Mouse (Mus musculus): ENCODE measurements around the gene Npepps. TPM values are rescaled to one million over a fixed set of nuclear protein-coding genes. Genes with fewer than 3 reads are reported as not detected.
A peak's percentile ranks its signal among the peaks of the same experiment; 100 is the strongest.

The Npepps gene
- polyA plus RNA-seq, 1 experiment from 2014 or later: 43.4 TPM

DNA sequence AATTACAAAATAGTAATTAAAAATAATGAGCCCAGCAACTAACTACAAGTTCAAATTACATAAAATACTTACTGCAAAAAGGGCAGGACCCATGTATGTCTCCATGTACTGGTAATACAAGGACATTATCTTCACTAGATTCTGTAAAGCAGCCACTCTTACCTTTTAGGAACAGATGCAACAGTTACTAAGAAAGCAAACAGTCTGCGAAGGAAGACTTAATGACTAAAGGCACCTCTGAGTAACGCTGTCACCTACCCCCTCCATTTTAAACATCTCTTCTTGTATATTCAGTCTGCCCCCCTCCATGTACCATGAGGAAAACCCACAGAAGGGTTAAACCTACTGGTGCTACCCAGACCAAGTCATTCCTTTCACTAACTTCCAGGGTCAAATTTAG is 102.2 kb downstream of the Npepps start:
- H3K27ac ChIP-seq (replicated peaks): no peak overlapping the region
- no peak overlapping the region for H3K4me2 ChIP-seq (replicated peaks; ENCODE audit: low read depth)
- no peaks in the 10 kb centered on the region for H3K27me3 ChIP-seq (ENCODE audit: control insufficient read depth, insufficient read depth, low read length)
- ATAC-seq (ENCODE audit: low FRiP score, low TSS enrichment) (no peak), DNase-seq (ENCODE audit: low spot score) (no peak)
- no peaks in the 10 kb centered on the region for H3K4me1 ChIP-seq (replicated peaks; ENCODE audit: control insufficient read depth, insufficient read depth)
- no peaks in the 10 kb centered on the region for H3K9me3 ChIP-seq (ENCODE audit: control insufficient read depth, low read length)
- no peak overlapping the region for H3K4me3 ChIP-seq (ENCODE audit: low read depth, low read length)
- 90% methylated on average over 2 of the region's 2 CpGs for WGBS
- peaks cover 55% of the 10 kb centered on the region for H3K36me3 ChIP-seq (ENCODE audit: control insufficient read depth, insufficient read depth, low read length)
- H3K9ac ChIP-seq (ENCODE audit: low read length): no peak overlapping the region
- no peak for TF ChIP-seq CTCF (IDR thresholded peaks at IDR 0.05; ENCODE audit: low read depth)
- no peak for TF ChIP-seq EP300 (optimal IDR thresholded peaks at IDR 0.05)

- no peaks in the 10 kb centered on the region for H3K9me3 ChIP-seq (ENCODE audit: control insufficient read depth, low read length)
- peaks cover 47% of the 10 kb centered on the region for H3K36me3 ChIP-seq (ENCODE audit: control insufficient read depth, insufficient read depth, low read length)
- TF ChIP-seq EP300 (optimal IDR thresholded peaks at IDR 0.05) (no peak), CTCF (IDR thresholded peaks at IDR 0.05; ENCODE audit: low read depth) (peak; percentile 81)
- WGBS: 46% methylated on average over 3 of the region's 3 CpGs
- H3K27ac ChIP-seq (replicated peaks): no peak overlapping the region
- ATAC-seq (ENCODE audit: low FRiP score, low TSS enrichment): no peak
- DNase-seq (ENCODE audit: low spot score): peak; percentile 35
- no peak overlapping the region for H3K4me3 ChIP-seq (ENCODE audit: low read depth, low read length)
- no peaks in the 10 kb centered on the region for H3K27me3 ChIP-seq (ENCODE audit: control insufficient read depth, insufficient read depth, low read length)
- no peaks in the 10 kb centered on the region for H3K4me1 ChIP-seq (replicated peaks; ENCODE audit: control insufficient read depth, insufficient read depth)
- no peak overlapping the region for H3K4me2 ChIP-seq (replicated peaks; ENCODE audit: low read depth)
- H3K9ac ChIP-seq (ENCODE audit: low read length): no peak overlapping the region
These were observed 103.6 kb downstream of the Npepps start for GRCm38 (mm10) chr11:97176851-97177250.

GRCm38 (mm10) chr11:97175499-97175898 is 104.9 kb downstream of the Npepps start:
- H3K9me3 ChIP-seq (ENCODE audit: control insufficient read depth, low read length): no peaks in the 10 kb centered on the region
- H3K4me1 ChIP-seq (replicated peaks; ENCODE audit: control insufficient read depth, insufficient read depth): no peaks in the 10 kb centered on the region
- no peaks in the 10 kb centered on the region for H3K27me3 ChIP-seq (ENCODE audit: control insufficient read depth, insufficient read depth, low read length)
- H3K36me3 ChIP-seq (ENCODE audit: control insufficient read depth, insufficient read depth, low read length): peaks cover 48% of the 10 kb centered on the region
- H3K4me2 ChIP-seq (replicated peaks; ENCODE audit: low read depth): no peak overlapping the region
- no peak overlapping the region for H3K4me3 ChIP-seq (ENCODE audit: low read depth, low read length)
- no peak overlapping the region for H3K9ac ChIP-seq (ENCODE audit: low read length)
- WGBS: 91% methylated on average over 7 of the region's 7 CpGs
- ATAC-seq (ENCODE audit: low FRiP score, low TSS enrichment) (no peak), DNase-seq (ENCODE audit: low spot score) (no peak)
- no peak for TF ChIP-seq EP300 (optimal IDR thresholded peaks at IDR 0.05)
- TF ChIP-seq CTCF (IDR thresholded peaks at IDR 0.05; ENCODE audit: low read depth): no peak
- H3K27ac ChIP-seq (replicated peaks): no peak overlapping the region

- peaks cover 40% of the 10 kb centered on the region for H3K36me3 ChIP-seq (ENCODE audit: control insufficient read depth, insufficient read depth, low read length)
- H3K4me1 ChIP-seq (replicated peaks; ENCODE audit: control insufficient read depth, insufficient read depth): no peaks in the 10 kb centered on the region
- H3K9me3 ChIP-seq (ENCODE audit: control insufficient read depth, low read length): no peaks in the 10 kb centered on the region
- no peak for DNase-seq (ENCODE audit: low spot score)
- no peak overlapping the region for H3K4me3 ChIP-seq (ENCODE audit: low read depth, low read length)
- TF ChIP-seq EP300 (optimal IDR thresholded peaks at IDR 0.05) (no peak), CTCF (IDR thresholded peaks at IDR 0.05; ENCODE audit: low read depth) (no peak)
- H3K9ac ChIP-seq (ENCODE audit: low read length): no peak overlapping the region
- 66% methylated on average over 6 of the region's 6 CpGs for WGBS
- no peak overlapping the region for H3K4me2 ChIP-seq (replicated peaks; ENCODE audit: low read depth)
- H3K27me3 ChIP-seq (ENCODE audit: control insufficient read depth, insufficient read depth, low read length): no peaks in the 10 kb centered on the region
- no peak for ATAC-seq (ENCODE audit: low FRiP score, low TSS enrichment)
- no peak overlapping the region for H3K27ac ChIP-seq (replicated peaks)
These were observed 120.1 kb downstream of the Npepps start for GRCm38 (mm10) chr11:97160341-97160740.

DNA sequence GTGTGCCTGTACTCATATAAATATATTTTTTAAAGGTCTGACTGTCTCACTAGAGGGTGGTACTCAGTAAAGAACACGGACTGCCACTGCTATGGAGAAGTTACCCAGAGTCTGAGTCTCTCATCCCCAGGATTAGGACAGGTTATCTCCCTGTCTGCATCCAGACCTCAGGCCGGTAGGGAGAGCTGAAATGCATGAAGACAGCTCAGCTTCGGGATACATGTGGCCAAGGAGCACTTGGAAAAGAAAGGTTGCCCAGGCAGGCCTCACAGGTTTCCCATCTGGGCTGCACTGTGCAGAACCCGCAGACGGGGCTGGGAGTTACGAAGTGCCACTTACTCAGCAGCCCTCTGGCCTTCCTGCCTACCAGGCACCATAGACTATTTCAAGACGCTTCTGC is 123.4 kb downstream of the Npepps start:
- Histone ChIP-seq H3K9ac (ENCODE audit: low read length) (no peak overlapping the region), H3K27ac (replicated peaks) (no peak overlapping the region), H3K27me3 (ENCODE audit: control insufficient read depth, insufficient read depth, low read length) (no peaks in the 10 kb centered on the region), H3K9me3 (ENCODE audit: control insufficient read depth, low read length) (no peaks in the 10 kb centered on the region), H3K36me3 (ENCODE audit: control insufficient read depth, insufficient read depth, low read length) (peaks cover 13% of the 10 kb centered on the region), H3K4me1 (replicated peaks; ENCODE audit: control insufficient read depth, insufficient read depth) (peaks cover under 1% of the 10 kb centered on the region; the same call in 1 of the 2 replicates), H3K4me3 (ENCODE audit: low read depth, low read length) (no peak overlapping the region), H3K4me2 (replicated peaks; ENCODE audit: low read depth) (no peak overlapping the region)
- TF ChIP-seq CTCF (IDR thresholded peaks at IDR 0.05; ENCODE audit: low read depth): no peak
- TF ChIP-seq EP300 (optimal IDR thresholded peaks at IDR 0.05): no peak
- 74% methylated on average over 7 of the region's 7 CpGs for WGBS
- DNase-seq (ENCODE audit: low spot score) (no peak), ATAC-seq (ENCODE audit: low FRiP score, low TSS enrichment) (no peak)

Other genes with a start within 250 kb of the Npepps start
- gene Lrrc46, start 239.2 kb downstream of the Npepps start, polyA plus RNA-seq (2015; fragmentation: Nextera tagmentation; extraction: Ambion mirVana): 0.36 and 0.45 TPM in 2 replicates
- gene Mrpl10, start 239.1 kb downstream of the Npepps start, polyA plus RNA-seq (2015; fragmentation: Nextera tagmentation; extraction: Ambion mirVana): 56.3 and 60.8 TPM in 2 replicates
- 7.5 and 8.6 TPM in 2 replicates for gene Osbpl7, start 230.0 kb downstream of the Npepps start, polyA plus RNA-seq (2015; fragmentation: Nextera tagmentation; extraction: Ambion mirVana)
- 0.05 and 0.10 TPM in 2 replicates for gene Tbx21, start 165.3 kb downstream of the Npepps start, polyA plus RNA-seq (2015; fragmentation: Nextera tagmentation; extraction: Ambion mirVana)
- gene Tbkbp1, start 129.1 kb downstream of the Npepps start, polyA plus RNA-seq (2015; fragmentation: Nextera tagmentation; extraction: Ambion mirVana): 1.8 and 2.4 TPM in 2 replicates
- gene Kpnb1, start 92.8 kb downstream of the Npepps start, polyA plus RNA-seq (2015; fragmentation: Nextera tagmentation; extraction: Ambion mirVana): 18.5 and 19.2 TPM in 2 replicates
- 28.2 and 28.8 TPM in 2 replicates for gene Mrpl45, start 35.1 kb upstream of the Npepps start, polyA plus RNA-seq (2015; fragmentation: Nextera tagmentation; extraction: Ambion mirVana)
- 0.17 and 0.23 TPM in 2 replicates for gene Gpr179, start 71.4 kb upstream of the Npepps start, polyA plus RNA-seq (2015; fragmentation: Nextera tagmentation; extraction: Ambion mirVana)
- gene Socs7, start 81.9 kb upstream of the Npepps start, polyA plus RNA-seq (2015; fragmentation: Nextera tagmentation; extraction: Ambion mirVana): 1.3 and 1.7 TPM in 2 replicates
- 4.3 and 4.6 TPM in 2 replicates for gene Arhgap23, start 134.9 kb upstream of the Npepps start, polyA plus RNA-seq (2015; fragmentation: Nextera tagmentation; extraction: Ambion mirVana)
- gene 4933428G20Rik, start 219.7 kb upstream of the Npepps start, polyA plus RNA-seq (2015; fragmentation: Nextera tagmentation; extraction: Ambion mirVana): 0.16 and 0.25 TPM in 2 replicates

Measured in stomach, postnatal 0 days (tissue).